Comparison of ENCODE assay signal across 13 mouse cellular contexts in genomic region chr6:28586806-28587205, GRCm38 (mm10).
"Had no signal": no experiment of that assay in that cellular context is flagged by ENCODE, and none has a peak within 500 bp of the region (broad histone marks: within the 10 kb centered on the region; RNA-seq: fewer than 3 reads in every experiment).

No protein-coding gene starts in this region.

- DNase-seq: kidney, adult 18-20 months; kidney, postnatal 10 days; kidney, postnatal 4 days; lung, adult 18-20 months; lung, postnatal 4 days; midbrain, embryonic 14.5 days; right cerebral cortex, postnatal 4 days; thymus, postnatal 4 days had no signal

- H3K27me3 ChIP-seq: limb, embryonic 15.5 days; neural tube, embryonic 15.5 days had no signal

- H3K4me1 ChIP-seq: limb, embryonic 15.5 days; midbrain, embryonic 10.5 days had no signal

- H3K9ac ChIP-seq: limb, embryonic 15.5 days; liver, embryonic 14.5 days; neural tube, embryonic 15.5 days had no signal

- H3K4me3 ChIP-seq: limb, embryonic 15.5 days; midbrain, embryonic 10.5 days; myocyte; neural tube, embryonic 15.5 days had no signal

- H3K27ac ChIP-seq: limb, embryonic 15.5 days; liver, embryonic 14.5 days; midbrain, embryonic 10.5 days; neural tube, embryonic 15.5 days had no signal

- H3K36me3 ChIP-seq: limb, embryonic 15.5 days; neural tube, embryonic 15.5 days had no signal
